Mouse (Mus musculus): Measurements from ENCODE around the gene Abca8b. TPM values are rescaled to one million over a fixed set of nuclear protein-coding genes. Genes with fewer than 3 reads are reported as not detected.

Gene Abca8b
- total and polyA plus RNA-seq, 3 experiments = 0.05 TPM; not detected in 2

DNA sequence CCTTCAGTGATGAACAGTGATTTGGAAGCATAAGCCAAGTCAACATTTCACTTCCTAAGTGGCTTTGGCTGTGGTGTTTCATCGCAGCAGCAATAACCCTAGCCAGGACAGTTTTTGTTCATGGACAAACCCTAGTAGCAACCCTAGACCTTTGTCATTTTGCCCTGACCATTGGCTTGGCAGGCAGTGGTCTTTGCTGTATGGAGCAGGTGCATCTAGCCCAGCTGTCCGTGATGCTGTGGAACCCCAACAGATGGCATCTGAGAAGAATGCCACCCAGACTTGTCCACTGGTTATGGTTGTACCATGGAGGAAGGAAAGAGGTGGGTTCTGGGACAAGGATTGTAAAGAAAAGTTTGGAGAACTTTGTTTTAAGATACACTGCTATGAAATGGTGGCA is 88.1 kb downstream of the Abca8b start:
- no peak for DNase-seq (ENCODE audit: low spot score)
- TF ChIP-seq CTCF (IDR thresholded peaks at IDR 0.05; ENCODE audit: low read depth, low read length) (no peak), POLR2AphosphoS5 (IDR thresholded peaks at IDR 0.05; ENCODE audit: insufficient replicate concordance, low read depth, low read length) (no peak), GATA2 (IDR thresholded peaks at IDR 0.05; ENCODE audit: borderline replicate concordance, low read depth, low read length) (no peak), GATA1 (IDR thresholded peaks at IDR 0.05; ENCODE audit: borderline replicate concordance, low read length) (no peak), TAL1 (conservative IDR thresholded peaks at IDR 0.05; ENCODE audit: low read depth, low read length) (no peak)
- ATAC-seq (ENCODE audit: extremely low read depth, insufficient number of reproducible peaks, low FRiP score, poor library complexity, severe bottlenecking) = no peak

DNA sequence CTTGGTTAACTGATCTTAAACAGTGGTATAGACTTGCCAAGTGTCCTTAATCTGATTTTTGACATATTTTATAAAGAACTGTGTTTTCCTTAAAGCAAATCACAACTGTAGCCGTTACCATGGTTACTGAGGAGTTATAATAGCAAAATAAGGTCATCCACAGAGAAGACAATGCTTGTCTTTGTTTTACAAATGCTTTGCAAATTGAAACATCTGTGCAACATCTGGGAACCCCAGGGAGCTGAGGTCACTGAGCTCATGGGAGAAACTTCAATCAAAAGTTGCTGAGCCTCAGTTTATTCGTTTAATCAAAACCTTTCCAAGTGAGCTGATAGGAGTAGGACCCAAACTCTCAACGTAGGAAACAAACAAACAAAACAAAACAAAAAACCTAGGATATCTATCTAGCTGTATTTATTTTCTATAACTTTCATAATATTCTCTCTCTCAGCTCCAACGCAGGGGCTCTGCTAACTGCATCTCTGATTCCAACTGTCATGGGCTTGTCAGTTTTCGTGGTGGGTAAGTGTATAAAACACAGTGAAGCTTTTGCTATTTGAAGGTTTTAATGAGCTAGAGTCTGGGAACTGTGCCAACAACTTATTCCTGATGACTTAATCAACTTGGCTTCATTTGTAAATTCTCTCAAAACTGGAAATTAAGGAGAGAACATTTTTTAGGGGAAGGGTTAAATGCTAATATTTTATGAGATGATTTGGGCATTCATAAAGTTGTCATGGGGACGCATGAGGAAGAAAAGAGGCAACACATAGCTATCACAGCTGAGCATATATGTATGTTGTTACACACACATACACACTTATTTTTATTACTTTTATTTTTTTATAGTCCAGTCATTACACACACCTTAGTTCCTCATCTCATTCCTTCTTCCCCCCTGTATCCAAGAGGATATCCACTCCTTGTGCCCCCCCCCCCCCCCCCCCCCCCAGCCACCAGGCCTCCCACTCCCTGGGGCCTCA is 92.7 kb downstream of the Abca8b start:
- DNase-seq (ENCODE audit: low spot score) (no peak), ATAC-seq (ENCODE audit: extremely low read depth, insufficient number of reproducible peaks, low FRiP score, poor library complexity, severe bottlenecking) (no peak)
- no peaks in the 10 kb centered on the region for H3K27me3 ChIP-seq (ENCODE audit: insufficient read depth, low read length)

More for the DNA sequence above, 88.1 kb downstream of the Abca8b start:
- Histone ChIP-seq H3K9me3 (replicated peaks) (peaks cover 41% of the 10 kb centered on the region), H3K27me3 (ENCODE audit: insufficient read depth, low read length) (no peaks in the 10 kb centered on the region), H3K4me1 (ENCODE audit: insufficient read depth, low read depth, low read length) (no peaks in the 10 kb centered on the region), H3K36me3 (replicated peaks) (no peaks in the 10 kb centered on the region), H3K4me3 (ENCODE audit: low read depth, low read length) (no peak overlapping the region)

DNA sequence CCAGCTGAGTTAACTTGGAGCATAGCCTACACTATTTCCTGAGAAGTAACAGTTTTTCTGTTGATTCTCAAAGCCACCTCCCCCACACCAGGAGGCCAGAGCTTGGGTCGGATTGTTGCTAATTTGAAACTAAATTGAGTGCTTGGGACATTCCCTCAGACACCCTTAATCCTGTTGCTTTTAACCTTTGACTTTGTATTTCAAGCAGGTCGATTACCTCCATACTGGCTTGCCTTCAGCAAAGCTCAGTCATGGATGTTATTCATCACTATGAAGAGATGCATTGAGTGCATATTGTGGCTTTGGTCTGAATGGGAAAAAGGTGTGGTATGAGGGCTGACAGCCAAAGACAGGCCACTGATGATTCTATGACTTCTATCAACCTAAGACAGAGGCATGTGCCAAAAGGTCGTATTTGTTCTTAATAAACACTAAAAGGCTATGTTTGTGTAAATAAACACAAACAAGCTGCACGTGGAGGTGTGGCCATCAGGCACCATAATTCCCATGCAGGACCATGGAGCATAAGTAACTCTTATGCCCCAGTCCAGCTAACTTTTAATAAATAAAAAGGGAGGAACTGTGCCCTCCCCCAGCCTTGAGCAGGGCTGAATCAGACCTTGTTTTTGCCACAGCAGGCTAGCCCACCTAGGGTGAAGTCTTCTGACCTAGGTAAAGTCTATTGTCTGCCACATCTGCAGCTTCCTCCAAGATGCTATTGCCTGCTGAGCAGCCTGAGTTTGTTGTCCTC is 95.0 kb downstream of the Abca8b start:
- Histone ChIP-seq H3K27me3 (ENCODE audit: insufficient read depth, low read length) (no peaks in the 10 kb centered on the region), H3K4me3 (ENCODE audit: low read depth, low read length) (no peak overlapping the region), H3K9me3 (replicated peaks) (peaks cover 24% of the 10 kb centered on the region), H3K4me1 (ENCODE audit: insufficient read depth, low read depth, low read length) (no peaks in the 10 kb centered on the region), H3K36me3 (replicated peaks) (no peaks in the 10 kb centered on the region)
- no peak for ATAC-seq (ENCODE audit: extremely low read depth, insufficient number of reproducible peaks, low FRiP score, poor library complexity, severe bottlenecking)
- TF ChIP-seq CTCF (IDR thresholded peaks at IDR 0.05; ENCODE audit: low read depth, low read length) (no peak), GATA1 (IDR thresholded peaks at IDR 0.05; ENCODE audit: borderline replicate concordance, low read length) (no peak), POLR2AphosphoS5 (IDR thresholded peaks at IDR 0.05; ENCODE audit: insufficient replicate concordance, low read depth, low read length) (no peak), GATA2 (IDR thresholded peaks at IDR 0.05; ENCODE audit: borderline replicate concordance, low read depth, low read length) (no peak), TAL1 (conservative IDR thresholded peaks at IDR 0.05; ENCODE audit: low read depth, low read length) (no peak)
- DNase-seq (ENCODE audit: low spot score) = no peak

More for the DNA sequence above, 92.7 kb downstream of the Abca8b start:
- Histone ChIP-seq H3K9me3 (replicated peaks) (peaks cover 35% of the 10 kb centered on the region), H3K4me1 (ENCODE audit: insufficient read depth, low read depth, low read length) (no peaks in the 10 kb centered on the region), H3K36me3 (replicated peaks) (no peaks in the 10 kb centered on the region), H3K4me3 (ENCODE audit: low read depth, low read length) (no peak overlapping the region)
- no peak for TF ChIP-seq TAL1 (conservative IDR thresholded peaks at IDR 0.05; ENCODE audit: low read depth, low read length)
- TF ChIP-seq POLR2AphosphoS5 (IDR thresholded peaks at IDR 0.05; ENCODE audit: insufficient replicate concordance, low read depth, low read length) = no peak
- no peak for TF ChIP-seq CTCF (IDR thresholded peaks at IDR 0.05; ENCODE audit: low read depth, low read length)
- TF ChIP-seq GATA2 (IDR thresholded peaks at IDR 0.05; ENCODE audit: borderline replicate concordance, low read depth, low read length) = no peak

DNA sequence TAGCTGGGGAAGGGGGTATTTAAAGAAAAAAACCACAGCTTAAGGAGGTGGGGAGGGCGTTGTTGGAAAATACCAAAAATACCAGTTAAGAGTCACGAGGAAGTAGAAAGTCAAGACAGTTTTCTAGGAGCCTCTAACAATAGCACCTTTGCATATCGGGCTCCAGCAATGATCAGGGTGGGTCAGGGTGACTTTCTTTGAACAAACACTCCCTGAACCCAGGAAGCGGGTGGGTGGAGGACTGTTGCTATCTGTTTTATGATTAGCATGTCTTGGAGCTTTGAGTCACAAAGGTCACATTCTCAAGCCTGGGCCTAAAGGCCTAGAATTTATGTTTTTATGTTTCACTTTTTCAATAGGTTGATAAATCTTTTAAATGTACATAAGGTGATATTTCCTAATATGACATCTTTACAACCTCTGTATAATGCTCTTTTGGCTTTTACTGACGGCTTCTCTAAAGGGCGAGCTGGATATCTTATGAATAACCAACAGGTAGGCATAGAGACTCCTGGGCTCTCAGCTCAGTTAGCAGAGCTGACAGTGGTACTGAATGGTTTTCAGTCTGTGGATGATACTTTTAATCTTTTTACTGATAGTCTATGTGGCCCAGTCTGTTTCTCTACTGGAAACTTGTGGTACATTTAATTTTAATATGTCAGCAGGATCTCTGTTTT is 96.7 kb downstream of the Abca8b start:
- DNase-seq (ENCODE audit: low spot score) = no peak
- Histone ChIP-seq H3K9me3 (replicated peaks) (peaks cover 23% of the 10 kb centered on the region), H3K36me3 (replicated peaks) (no peaks in the 10 kb centered on the region), H3K4me3 (ENCODE audit: low read depth, low read length) (no peak overlapping the region), H3K27me3 (ENCODE audit: insufficient read depth, low read length) (no peaks in the 10 kb centered on the region), H3K4me1 (ENCODE audit: insufficient read depth, low read depth, low read length) (no peaks in the 10 kb centered on the region)
- TF ChIP-seq GATA2 (IDR thresholded peaks at IDR 0.05; ENCODE audit: borderline replicate concordance, low read depth, low read length) (no peak), GATA1 (IDR thresholded peaks at IDR 0.05; ENCODE audit: borderline replicate concordance, low read length) (no peak), TAL1 (conservative IDR thresholded peaks at IDR 0.05; ENCODE audit: low read depth, low read length) (no peak), CTCF (IDR thresholded peaks at IDR 0.05; ENCODE audit: low read depth, low read length) (no peak), POLR2AphosphoS5 (IDR thresholded peaks at IDR 0.05; ENCODE audit: insufficient replicate concordance, low read depth, low read length) (no peak)
- ATAC-seq (ENCODE audit: extremely low read depth, insufficient number of reproducible peaks, low FRiP score, poor library complexity, severe bottlenecking) = no peak

DNA sequence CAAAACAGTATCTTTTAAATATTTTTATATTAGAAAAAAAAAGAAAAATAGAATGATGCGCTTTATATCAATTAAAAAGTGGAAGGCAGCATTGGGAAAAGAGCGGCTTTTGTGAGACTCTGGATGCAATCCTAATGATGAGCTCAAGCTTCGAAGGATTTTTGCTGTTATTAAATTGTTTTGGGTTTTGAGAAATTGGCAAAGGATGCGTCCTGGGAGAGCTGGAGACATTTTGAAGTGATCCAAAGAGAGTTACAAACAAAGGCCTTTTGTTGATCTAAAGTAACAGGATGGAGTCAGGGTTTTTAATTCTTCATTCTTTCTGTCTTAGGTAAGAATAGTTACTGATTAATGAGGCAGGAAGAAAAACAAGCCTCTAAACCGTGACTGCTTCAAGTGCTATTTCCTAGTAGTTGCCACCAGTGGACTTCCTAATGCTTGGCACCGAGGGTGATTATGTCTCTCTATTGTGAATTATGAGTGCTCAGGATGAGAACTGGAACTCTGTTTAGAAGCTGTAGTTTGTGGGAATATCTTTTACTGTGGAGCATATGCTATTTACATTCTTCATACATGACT is 99.6 kb downstream of the Abca8b start:
- no peak for DNase-seq (ENCODE audit: low spot score)
- TF ChIP-seq POLR2AphosphoS5 (IDR thresholded peaks at IDR 0.05; ENCODE audit: insufficient replicate concordance, low read depth, low read length) (no peak), GATA1 (IDR thresholded peaks at IDR 0.05; ENCODE audit: borderline replicate concordance, low read length) (no peak), TAL1 (conservative IDR thresholded peaks at IDR 0.05; ENCODE audit: low read depth, low read length) (no peak)
- H3K9me3 ChIP-seq (replicated peaks) = peaks cover 21% of the 10 kb centered on the region

More for the DNA sequence above, 99.6 kb downstream of the Abca8b start:
- Histone ChIP-seq H3K4me1 (ENCODE audit: insufficient read depth, low read depth, low read length) (no peaks in the 10 kb centered on the region), H3K4me3 (ENCODE audit: low read depth, low read length) (no peak overlapping the region), H3K27me3 (ENCODE audit: insufficient read depth, low read length) (no peaks in the 10 kb centered on the region), H3K36me3 (replicated peaks) (no peaks in the 10 kb centered on the region)
- no peak for ATAC-seq (ENCODE audit: extremely low read depth, insufficient number of reproducible peaks, low FRiP score, poor library complexity, severe bottlenecking)

All from G1E (cell line).